Comparison of ENCODE assay signal across 13 mouse cellular contexts in the genomic region with DNA sequence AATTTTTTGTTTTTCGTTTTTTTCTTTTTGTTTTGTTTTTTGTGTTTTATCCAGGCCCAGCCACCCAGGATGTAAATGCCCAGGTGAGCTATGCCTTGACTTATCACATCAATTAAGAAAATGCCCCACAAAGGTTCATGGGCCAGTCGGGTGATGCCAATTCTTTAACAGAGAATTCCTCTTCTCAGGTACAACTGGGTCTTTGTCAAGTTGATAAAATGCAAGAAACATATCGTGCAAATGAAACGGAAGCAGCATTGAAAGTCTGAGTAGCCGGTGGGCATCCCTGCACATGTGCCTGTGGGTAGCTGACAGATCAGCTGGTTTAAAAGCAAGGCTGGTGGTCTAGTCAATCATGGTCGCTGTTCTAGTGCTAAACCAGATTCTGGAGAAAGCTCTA. TPM values are rescaled to one million over a fixed set of nuclear protein-coding genes. Genes with fewer than 3 reads are reported as not detected.
DNase-seq lines count a peak whose midpoint lies in the region; ATAC-seq and TF ChIP-seq lines count a peak whose summit lies in the region.
"Not testable (repeated sequence)": the region's sequence is repeated elsewhere in the genome, so short reads cannot be mapped to it uniquely, and the experiment has no call there.
"Had no signal": no experiment of that assay in that cellular context is flagged by ENCODE, and none has a peak within 500 bp of the region (broad histone marks: within the 10 kb centered on the region; RNA-seq: fewer than 3 reads in every experiment).

No protein-coding gene starts in this region.

- peak; percentile 8 for DNase-seq in adrenal gland, postnatal 10 days
- DNase-seq in gastrocnemius, adult 2 months, result peak; percentile 21
- DNase-seq in heart, postnatal 10 days, result peak; percentile 6 to 7
- DNase-seq in spleen, postnatal 36 days (ENCODE audit: low spot score in 2 of 2), result peak; percentile 15 to 19
- DNase-seq in urinary bladder, postnatal 10 days (ENCODE audit: low spot score), result peak; percentile 13

- H3K4me2 ChIP-seq in kidney, embryonic 14.5 days (replicated peaks; ENCODE audit: low read depth, low read length); limb, embryonic 13.5 days (replicated peaks); midbrain, embryonic 13.5 days (replicated peaks): not testable (repeated sequence)

- not testable (repeated sequence) for H3K9ac ChIP-seq in kidney, embryonic 14.5 days (ENCODE audit: low read depth, low read length); limb, embryonic 13.5 days; midbrain, embryonic 13.5 days (replicated peaks)

- not testable (repeated sequence) for H3K27me3 ChIP-seq in kidney, embryonic 14.5 days (ENCODE audit: control insufficient read depth, insufficient read depth, low read length); limb, embryonic 13.5 days; midbrain, embryonic 13.5 days

- not testable (repeated sequence) for H3K36me3 ChIP-seq in kidney, embryonic 14.5 days (ENCODE audit: control insufficient read depth, insufficient read depth, low read length); limb, embryonic 13.5 days; midbrain, embryonic 13.5 days

- intact Hi-C loops in gastrocnemius, adult 2 months (cut with DNase I); heart, postnatal 10 days (cut with DNase I): not testable (repeated sequence)

- 0 out of 2 replicates have a peak, but pooled peaks have one; percentile 60 for ATAC-seq in kidney, embryonic 14.5 days (ENCODE audit: low FRiP score, low TSS enrichment)
- peak; percentile 71 for ATAC-seq in limb, embryonic 13.5 days (ENCODE audit: low FRiP score, low read depth)
- 0 out of 2 replicates have a peak, but pooled peaks have one; percentile 37 for ATAC-seq in midbrain, embryonic 13.5 days

- H3K4me1 ChIP-seq in kidney, embryonic 14.5 days (ENCODE audit: control insufficient read depth, insufficient read depth, low read length); limb, embryonic 13.5 days; midbrain, embryonic 13.5 days (replicated peaks): not testable (repeated sequence)

- not testable (repeated sequence) for H3K9me3 ChIP-seq in kidney, embryonic 14.5 days (ENCODE audit: control insufficient read depth, low read length)
- peaks cover 13% of the 10 kb centered on the region; the same call in 1 of the 2 replicates for H3K9me3 ChIP-seq in limb, embryonic 13.5 days
- H3K9me3 ChIP-seq in midbrain, embryonic 13.5 days, result peaks cover 25% of the 10 kb centered on the region

- WGBS in kidney, embryonic 14.5 days, result 70% methylated on average over 6 of the region's 6 CpGs
- WGBS in limb, embryonic 13.5 days, result 64% methylated on average over 6 of the region's 6 CpGs
- WGBS in midbrain, embryonic 13.5 days, result 69% methylated on average over 6 of the region's 6 CpGs

- not testable (repeated sequence) for TF ChIP-seq CTCF in gastrocnemius, adult 2 months (IDR thresholded peaks at IDR 0.05)

- H3K27ac ChIP-seq in gastrocnemius, adult 2 months; kidney, embryonic 14.5 days (ENCODE audit: low read depth, low read length); limb, embryonic 13.5 days; midbrain, embryonic 13.5 days: not testable (repeated sequence)

- not testable (repeated sequence) for H3K4me3 ChIP-seq in gastrocnemius, adult 2 months; kidney, embryonic 14.5 days (ENCODE audit: low read length); limb, embryonic 13.5 days; midbrain, embryonic 13.5 days (replicated peaks)

RNA-seq across cellular contexts. Expression of a gene that starts 12.2 kb away (rescaled TPM):
- not detected for total RNA-seq in adrenal gland, postnatal 10 days (2021)
- total RNA-seq in gastrocnemius, adult 2 months (2021), result not detected
- total RNA-seq in heart, postnatal 10 days (2021), result not detected
- polyA plus RNA-seq in kidney, embryonic 14.5 days (2014; fragmentation: Nextera tagmentation; extraction: Ambion mirVana), result not detected in 2 replicates
- not detected in 2 replicates for polyA plus RNA-seq in limb, embryonic 13.5 days (2015; fragmentation: Nextera tagmentation; extraction: Ambion mirVana)
- polyA plus RNA-seq in midbrain, embryonic 13.5 days (2015; fragmentation: Nextera tagmentation; extraction: Ambion mirVana), result not detected in 2 replicates
- total RNA-seq: adrenal gland, adult 18-20 months; heart, adult 18-20 months had no signal
- polyA plus RNA-seq: forebrain, embryonic 10.5 days; intestine, embryonic 16.5 days; lung, embryonic 14.5 days had no signal

RNA-seq across cellular contexts. Expression of a gene that starts 29.5 kb away (rescaled TPM):
- total RNA-seq in adrenal gland, postnatal 10 days (2021), result not detected
- not detected for total RNA-seq in gastrocnemius, adult 2 months (2021)
- not detected for total RNA-seq in heart, postnatal 10 days (2021)
- not detected in 2 replicates for polyA plus RNA-seq in kidney, embryonic 14.5 days (2014; fragmentation: Nextera tagmentation; extraction: Ambion mirVana)
- polyA plus RNA-seq in limb, embryonic 13.5 days (2015; fragmentation: Nextera tagmentation; extraction: Ambion mirVana), result 0.18 and 0.33 TPM in 2 replicates
- not detected in 2 replicates for polyA plus RNA-seq in midbrain, embryonic 13.5 days (2015; fragmentation: Nextera tagmentation; extraction: Ambion mirVana)
- total RNA-seq: adrenal gland, adult 18-20 months; heart, adult 18-20 months had no signal
- polyA plus RNA-seq: forebrain, embryonic 10.5 days; lung, embryonic 14.5 days had no signal

RNA-seq across cellular contexts. Expression of a gene that starts 50.2 kb away (rescaled TPM):
- total RNA-seq in adrenal gland, postnatal 10 days (2021), result not detected
- not detected for total RNA-seq in gastrocnemius, adult 2 months (2021)
- not detected for total RNA-seq in heart, postnatal 10 days (2021)
- not detected in 2 replicates for polyA plus RNA-seq in kidney, embryonic 14.5 days (2014; fragmentation: Nextera tagmentation; extraction: Ambion mirVana)
- polyA plus RNA-seq in limb, embryonic 13.5 days (2015; fragmentation: Nextera tagmentation; extraction: Ambion mirVana), result not detected in 2 replicates
- not detected in 2 replicates for polyA plus RNA-seq in midbrain, embryonic 13.5 days (2015; fragmentation: Nextera tagmentation; extraction: Ambion mirVana)
- total RNA-seq: adrenal gland, adult 18-20 months; heart, adult 18-20 months had no signal
- polyA plus RNA-seq: forebrain, embryonic 10.5 days; intestine, embryonic 16.5 days; lung, embryonic 14.5 days had no signal
